Comparison of ENCODE assay signal across 30 mouse cellular contexts in the genomic region with DNA sequence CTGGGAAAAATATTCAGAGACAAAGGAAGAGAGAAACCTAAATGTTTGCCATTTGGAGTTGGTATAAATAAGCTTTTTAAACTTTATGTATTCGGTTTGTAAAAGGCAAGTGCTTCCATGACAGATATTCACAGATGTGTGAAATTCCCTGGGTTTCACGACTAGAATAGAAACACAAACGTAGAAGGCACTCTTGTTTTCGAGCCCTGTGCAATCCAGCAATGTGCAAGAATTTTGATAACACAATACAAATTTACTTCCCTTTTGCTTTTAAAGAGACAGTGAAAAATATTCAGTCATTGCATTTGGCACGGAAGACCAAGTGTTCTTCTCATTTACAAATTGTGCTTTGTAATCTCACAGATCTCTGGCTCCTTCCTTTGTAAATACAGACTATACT.
DNase-seq lines count a peak whose midpoint lies in the region; ATAC-seq lines count a peak whose summit lies in the region.
"Had no signal": no experiment of that assay in that cellular context is flagged by ENCODE, and none has a peak within 500 bp of the region (broad histone marks: within the 10 kb centered on the region; RNA-seq: fewer than 3 reads in every experiment).

No protein-coding gene starts in this region.

- H3K9ac ChIP-seq in hindbrain, embryonic 14.5 days: no peak overlapping the region
- no peak overlapping the region for H3K9ac ChIP-seq in hindbrain, embryonic 13.5 days
- H3K9ac ChIP-seq: embryonic facial prominence, embryonic 13.5 days; heart, embryonic 12.5 days; hindbrain, embryonic 12.5 days; limb, embryonic 13.5 days; liver, embryonic 13.5 days; midbrain, embryonic 12.5 days had no signal

- ATAC-seq in hindbrain, embryonic 14.5 days (ENCODE audit: low FRiP score): no peak
- no peak for ATAC-seq in hindbrain, embryonic 13.5 days (ENCODE audit: low FRiP score)
- peak; percentile 26; the same call in 1 of the 2 replicates for ATAC-seq in granulocyte monocyte progenitor cell, adult 5-6 weeks (replicated peaks; ENCODE audit: poor library complexity, severe bottlenecking)
- ATAC-seq: inflammation-experienced regulatory T-cells, adult 6 months; Patski had no signal

- WGBS in hindbrain, embryonic 14.5 days: 65% methylated on average over 5 of the region's 5 CpGs
- WGBS in hindbrain, embryonic 13.5 days: 72% methylated on average over 5 of the region's 5 CpGs

- no peaks in the 10 kb centered on the region for H3K36me3 ChIP-seq in hindbrain, embryonic 14.5 days (replicated peaks; ENCODE audit: control insufficient read depth, insufficient read depth)
- H3K36me3 ChIP-seq in hindbrain, embryonic 13.5 days: peaks cover under 1% of the 10 kb centered on the region; the same call in 1 of the 2 replicates
- H3K36me3 ChIP-seq: embryonic facial prominence, embryonic 13.5 days; forebrain, embryonic 10.5 days; heart, embryonic 12.5 days; hindbrain, embryonic 12.5 days; limb, embryonic 13.5 days; liver, embryonic 13.5 days; midbrain, embryonic 12.5 days had no signal

- no peak overlapping the region for H3K4me3 ChIP-seq in hindbrain, embryonic 14.5 days (replicated peaks; ENCODE audit: low read length)
- no peak overlapping the region for H3K4me3 ChIP-seq in hindbrain, embryonic 13.5 days
- H3K4me3 ChIP-seq: embryonic facial prominence, embryonic 13.5 days; forebrain, embryonic 10.5 days; heart, adult 2 months; heart, embryonic 12.5 days; hindbrain, embryonic 12.5 days; limb, embryonic 13.5 days; liver, embryonic 13.5 days; midbrain, embryonic 12.5 days had no signal

- H3K4me2 ChIP-seq in hindbrain, embryonic 14.5 days (replicated peaks): no peak overlapping the region
- H3K4me2 ChIP-seq in hindbrain, embryonic 13.5 days: no peak overlapping the region
- H3K4me2 ChIP-seq: embryonic facial prominence, embryonic 13.5 days; heart, embryonic 12.5 days; hindbrain, embryonic 12.5 days; limb, embryonic 13.5 days; liver, embryonic 13.5 days; midbrain, embryonic 12.5 days had no signal

- no peak for DNase-seq in hindbrain, embryonic 14.5 days (ENCODE audit: low spot score)
- peak; percentile 8 for DNase-seq in right cerebral cortex, adult 18-20 months
- DNase-seq in right cerebral cortex, postnatal 25 days: no peak
- no peak for DNase-seq in gastrocnemius, postnatal 4 days (ENCODE audit: low spot score in 2 of 2)
- DNase-seq in layer of hippocampus, postnatal 25 days (ENCODE audit: extremely low spot score in 1 of 2, low spot score in 1 of 2): no peak
- DNase-seq: B cell, adult 2 months; cerebellum, adult 11-12 months; cerebellum, adult 9-11 months; gastrocnemius, postnatal 25 days; heart, adult 2 months; heart, postnatal 10 days; kidney, adult 11 months; kidney, postnatal 25 days; liver, embryonic 13.5 days; lung, adult 18-20 months; lung, postnatal 10 days; retina, postnatal 1 day; spleen, adult 18-20 months; thymus, adult 18-20 months; thymus, postnatal 25 days had no signal

- H3K27me3 ChIP-seq in hindbrain, embryonic 14.5 days (ENCODE audit: control insufficient read depth, insufficient read depth, low read length): no peaks in the 10 kb centered on the region
- no peaks in the 10 kb centered on the region for H3K27me3 ChIP-seq in hindbrain, embryonic 13.5 days
- H3K27me3 ChIP-seq: embryonic facial prominence, embryonic 13.5 days; heart, embryonic 12.5 days; hindbrain, embryonic 12.5 days; limb, embryonic 13.5 days; liver, embryonic 13.5 days; midbrain, embryonic 12.5 days had no signal

- no peaks in the 10 kb centered on the region for H3K9me3 ChIP-seq in hindbrain, embryonic 14.5 days (ENCODE audit: control insufficient read depth, low read length)
- no peaks in the 10 kb centered on the region for H3K9me3 ChIP-seq in hindbrain, embryonic 13.5 days
- H3K9me3 ChIP-seq: embryonic facial prominence, embryonic 13.5 days; forebrain, embryonic 10.5 days; heart, embryonic 12.5 days; hindbrain, embryonic 12.5 days; limb, embryonic 13.5 days; liver, embryonic 13.5 days; midbrain, embryonic 12.5 days had no signal

- H3K27ac ChIP-seq in hindbrain, embryonic 14.5 days: peak overlapping the region; percentile 58; the same call in 1 of the 2 replicates
- no peak overlapping the region for H3K27ac ChIP-seq in hindbrain, embryonic 13.5 days
- H3K27ac ChIP-seq: embryonic facial prominence, embryonic 13.5 days; forebrain, embryonic 10.5 days; heart, adult 2 months; hindbrain, embryonic 12.5 days; limb, embryonic 13.5 days; liver, embryonic 13.5 days; midbrain, embryonic 12.5 days had no signal

- peaks cover 13% of the 10 kb centered on the region for H3K4me1 ChIP-seq in hindbrain, embryonic 14.5 days (replicated peaks; ENCODE audit: control insufficient read depth, insufficient read depth, low read length)
- peaks cover 17% of the 10 kb centered on the region for H3K4me1 ChIP-seq in hindbrain, embryonic 13.5 days (replicated peaks)
- H3K4me1 ChIP-seq: embryonic facial prominence, embryonic 13.5 days; limb, embryonic 13.5 days; liver, embryonic 13.5 days had no signal
